Mouse (Mus musculus) brain, embryonic 18.5 days (tissue): Measurements from ENCODE around the gene Carmil1.

Experiments
- DNase-seq: peaks from one replicate; pipeline ENCODE4 v3.0.0-alpha.2; 2012; ENCODE audit warnings: low read depth, low spot score

Gene Carmil1

DNA sequence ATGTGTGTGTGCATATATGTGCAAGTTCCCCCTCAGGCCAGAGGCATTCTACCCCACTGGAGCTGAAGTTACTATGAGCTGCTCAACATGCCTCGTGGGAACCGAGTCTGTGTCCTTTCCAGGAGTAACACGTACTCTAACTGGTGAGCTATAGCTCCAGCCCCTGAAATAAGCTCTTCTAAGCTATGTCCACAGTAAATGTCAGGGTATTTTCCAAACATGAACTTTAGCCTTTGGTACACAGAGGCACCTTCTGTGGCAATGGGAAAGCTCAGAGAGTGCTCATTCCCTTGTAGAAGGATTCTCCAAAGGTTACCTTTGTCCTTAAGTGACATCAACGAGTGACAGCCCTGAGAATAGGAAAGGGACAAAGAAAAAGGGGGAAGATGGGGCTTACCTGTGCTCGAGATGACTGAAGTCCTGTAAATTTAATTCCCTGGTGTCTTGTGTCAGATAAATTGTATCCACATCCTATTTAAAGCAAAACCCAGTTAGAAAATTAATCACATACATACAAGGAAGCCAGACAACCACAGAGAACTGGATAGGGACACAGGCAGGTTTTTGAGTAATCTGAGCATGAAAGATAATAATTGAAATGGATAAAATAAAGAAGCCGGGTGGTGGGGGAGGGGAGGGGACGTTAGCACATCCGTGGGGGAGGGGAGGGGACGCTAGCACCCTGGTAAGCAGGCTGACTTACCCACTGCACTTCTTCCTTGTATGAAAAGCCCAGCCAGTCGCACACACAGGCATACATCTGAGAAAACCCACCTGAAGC lies 126.1 kb downstream of the Carmil1 start:
- DNase-seq, result no peak

DNA sequence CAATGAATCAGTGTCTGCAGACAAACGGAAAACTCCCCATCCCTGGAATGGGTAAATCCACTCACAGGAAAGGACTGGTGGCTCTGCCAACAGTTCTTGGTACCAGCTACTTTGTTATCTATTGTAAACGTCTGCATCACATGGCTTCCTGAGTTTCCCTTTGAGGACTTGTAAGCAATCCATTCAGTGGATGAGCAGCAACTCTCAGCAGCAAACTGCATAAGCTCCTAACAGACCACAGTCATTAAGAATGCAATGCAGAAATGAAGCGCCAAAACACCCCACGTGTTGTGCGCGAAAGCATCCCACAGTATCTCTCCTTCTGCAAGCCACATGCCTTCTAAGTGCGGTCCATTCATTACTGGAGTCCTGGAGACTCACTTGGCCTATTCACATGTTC lies 128.0 kb downstream of the Carmil1 start:
- DNase-seq, result no peak

DNA sequence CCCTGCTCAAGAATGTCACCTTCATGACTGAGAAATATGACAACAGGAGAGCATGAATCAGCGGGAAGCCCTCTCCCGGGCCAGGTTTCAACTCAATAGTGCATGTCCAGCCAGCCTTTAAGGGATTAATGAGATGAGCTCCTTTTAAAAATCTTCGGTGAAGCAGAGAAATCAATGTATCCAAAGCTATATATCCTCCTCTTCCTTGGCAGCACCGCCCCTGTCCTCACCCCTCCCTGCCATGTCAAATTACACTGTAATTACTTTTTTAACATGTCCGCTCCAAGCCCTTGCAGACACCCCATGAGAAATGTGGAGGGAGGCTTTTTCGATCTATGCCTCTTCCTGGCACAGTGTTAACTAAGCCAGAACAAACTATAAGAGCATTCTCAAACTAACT lies 129.3 kb downstream of the Carmil1 start:
- DNase-seq, result no peak

DNA sequence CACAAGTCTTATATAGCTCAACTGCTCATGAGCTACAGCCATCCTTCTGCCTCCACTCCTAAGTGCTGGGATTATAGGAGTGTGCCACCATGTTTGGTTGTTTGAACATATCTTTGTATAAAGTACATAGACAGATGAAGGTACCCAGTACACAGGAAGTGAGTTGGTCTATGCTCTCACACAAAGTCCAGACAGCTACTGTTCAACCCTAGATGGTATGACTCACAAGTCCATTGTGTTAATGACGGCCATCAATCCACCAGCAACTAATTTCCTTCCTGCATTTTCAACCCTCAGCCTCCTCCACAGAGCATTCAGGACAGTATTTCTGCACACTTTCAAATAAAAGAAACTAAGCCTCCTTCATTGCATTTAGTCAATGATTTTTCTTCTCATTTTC lies 132.0 kb downstream of the Carmil1 start:
- DNase-seq, result no peak

DNA sequence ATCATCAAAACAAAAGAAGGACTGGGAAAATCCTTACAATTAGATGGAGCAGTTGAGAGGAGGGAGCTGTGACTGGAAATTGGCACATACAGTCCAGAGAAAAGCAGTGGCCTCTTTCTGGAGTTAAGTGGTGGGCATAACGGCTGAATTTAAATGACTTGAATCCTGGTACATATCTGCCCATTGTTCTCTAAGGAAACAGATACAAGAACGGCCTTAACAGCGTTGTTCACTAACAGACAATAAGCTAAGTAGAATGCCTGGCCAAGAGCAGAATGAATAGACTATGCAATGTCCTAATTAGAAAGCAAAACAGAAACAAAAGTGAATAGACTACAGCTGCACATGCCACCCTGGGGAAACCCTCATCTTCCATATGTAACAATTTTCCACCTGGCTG lies 133.6 kb downstream of the Carmil1 start:
- no peak for DNase-seq

DNA sequence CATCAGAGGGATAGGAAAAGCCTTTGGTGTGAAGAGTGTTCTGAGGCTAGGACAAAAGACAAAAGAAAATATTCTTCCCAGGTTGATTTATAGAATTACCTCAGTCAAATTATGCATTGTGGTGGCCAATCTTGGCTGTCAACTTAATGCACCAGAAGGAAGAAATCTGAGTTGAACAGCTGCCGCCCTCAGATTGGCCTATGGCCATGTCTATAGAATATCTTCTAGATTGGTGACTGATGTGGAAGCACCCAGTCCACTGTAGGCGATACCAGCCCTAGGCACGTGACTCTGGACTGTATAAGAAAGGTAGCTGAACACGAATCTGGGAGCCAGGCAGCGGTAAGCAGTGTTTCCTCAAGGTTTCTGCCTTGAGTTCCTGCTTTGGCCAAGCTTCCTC lies 134.1 kb downstream of the Carmil1 start:
- DNase-seq, result no peak

DNA sequence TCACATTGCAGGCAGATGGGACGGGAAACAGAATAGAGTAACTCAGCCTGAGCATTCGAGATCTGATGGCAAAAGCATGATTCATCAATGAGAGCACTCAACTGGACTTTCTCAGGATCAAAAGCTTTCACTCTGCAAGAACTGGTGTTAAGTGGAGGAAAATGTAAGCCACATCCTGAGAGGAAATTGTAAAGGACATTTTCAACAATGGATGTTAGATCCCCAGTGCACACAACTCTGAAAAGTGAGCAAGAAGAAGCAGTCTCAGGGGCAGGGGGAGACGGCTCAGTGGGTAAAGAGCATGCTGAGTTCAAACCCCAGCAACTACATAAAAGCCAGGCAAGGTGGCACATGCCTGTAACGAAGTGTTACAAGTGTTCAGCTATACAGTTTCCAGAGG lies 135.7 kb downstream of the Carmil1 start:
- no peak for DNase-seq

DNA sequence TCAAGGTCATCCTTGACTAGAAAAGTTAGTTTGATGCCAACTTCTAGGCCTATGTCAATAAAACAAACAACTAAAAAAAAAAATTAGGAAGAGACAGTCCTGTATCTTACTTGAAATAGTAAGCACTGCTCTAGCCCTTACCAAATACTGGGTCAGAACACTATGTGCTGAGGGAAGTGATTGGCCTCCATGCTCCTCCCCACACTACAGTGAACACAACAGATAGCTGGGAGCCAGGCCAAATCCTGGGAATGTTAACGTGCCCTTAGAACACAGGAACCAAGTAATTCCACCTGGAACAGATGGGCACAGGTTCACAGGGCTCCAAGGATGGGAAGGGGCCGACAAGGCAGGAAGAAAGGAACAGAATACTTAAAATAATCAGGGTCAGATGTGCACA lies 136.5 kb downstream of the Carmil1 start:
- DNase-seq, result no peak

DNA sequence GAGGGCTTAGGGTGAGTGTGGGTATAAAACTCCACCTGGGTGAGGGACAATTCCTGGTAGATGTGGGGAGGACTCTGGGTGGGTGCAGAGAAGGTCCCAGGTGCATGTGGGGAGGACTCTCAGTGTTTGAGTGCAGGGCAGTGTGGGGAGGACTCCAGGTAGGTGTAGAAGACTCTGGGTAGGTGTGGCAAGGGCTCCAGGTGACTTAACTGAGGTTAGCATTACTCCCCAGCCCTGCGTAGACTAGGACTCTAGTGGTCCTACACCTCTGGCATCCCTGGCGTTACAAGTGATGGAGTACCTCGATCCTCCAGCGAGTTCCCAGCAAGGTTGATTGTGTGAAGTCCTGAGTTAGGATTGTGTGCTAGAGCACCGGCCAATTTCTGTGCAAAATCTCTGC lies 143.8 kb downstream of the Carmil1 start:
- DNase-seq, result no peak

DNA sequence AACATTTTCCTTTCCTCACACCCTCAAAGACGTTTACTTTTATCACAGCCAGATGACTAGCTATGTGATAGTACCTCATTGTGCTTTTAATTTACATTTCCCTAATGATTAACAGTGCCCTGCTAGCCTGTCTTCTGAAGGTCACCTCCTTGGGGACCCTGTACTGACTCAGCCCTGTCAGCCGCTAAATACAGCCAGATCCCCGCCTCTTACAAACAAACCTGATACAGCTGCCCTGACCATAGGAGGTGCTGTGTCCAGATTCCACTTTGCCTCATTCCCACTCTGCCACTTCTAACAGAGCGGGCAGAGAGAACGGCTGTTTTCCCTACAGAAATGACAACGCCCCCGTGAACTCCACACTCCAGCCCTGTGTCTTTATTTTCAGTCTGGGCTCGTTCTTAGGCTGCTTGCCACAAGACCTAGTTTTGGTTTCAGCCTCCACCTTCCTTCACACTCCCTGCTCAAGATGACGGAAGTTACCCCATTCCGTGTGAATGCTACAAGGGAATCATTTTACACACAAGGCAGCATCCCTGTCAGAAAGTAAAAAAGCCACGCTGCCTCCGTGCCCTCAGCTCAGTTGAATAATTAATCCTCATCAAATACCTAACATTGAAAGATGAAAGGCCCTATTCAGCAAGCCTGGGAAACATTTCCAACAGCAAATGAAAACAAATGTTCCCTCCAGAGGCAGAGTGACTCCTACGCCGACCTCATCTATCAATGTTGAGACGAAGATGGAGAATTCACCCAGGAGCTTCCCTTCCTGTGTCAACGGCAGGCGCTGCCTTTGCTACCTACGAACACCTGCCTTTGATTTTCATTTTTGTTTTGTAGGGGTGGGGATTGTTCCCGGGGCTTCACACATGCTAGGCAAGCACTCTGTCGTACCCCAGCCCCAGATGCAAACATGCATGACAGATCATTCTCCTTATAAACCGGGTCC lies 145.0 kb downstream of the Carmil1 start:
- DNase-seq, result no peak

DNA sequence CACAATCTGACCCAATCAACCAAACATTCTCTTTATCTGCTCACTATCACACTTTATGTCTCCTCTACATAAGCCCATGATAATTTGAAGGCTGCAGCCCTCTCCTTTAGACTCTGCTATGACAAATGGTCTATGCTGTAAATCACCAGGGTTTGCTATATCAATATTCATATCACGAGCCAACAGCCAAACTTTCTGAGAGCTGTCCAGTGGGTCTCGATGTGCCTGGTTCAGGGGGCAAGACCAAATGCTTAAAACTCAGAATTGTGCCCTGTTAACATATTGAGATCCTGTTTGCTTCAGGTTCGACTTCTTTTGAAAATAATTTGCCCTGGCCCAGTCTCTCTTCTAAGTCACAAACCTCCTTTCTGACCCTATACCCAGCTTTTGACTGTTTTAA lies 147.7 kb downstream of the Carmil1 start:
- no peak for DNase-seq

DNA sequence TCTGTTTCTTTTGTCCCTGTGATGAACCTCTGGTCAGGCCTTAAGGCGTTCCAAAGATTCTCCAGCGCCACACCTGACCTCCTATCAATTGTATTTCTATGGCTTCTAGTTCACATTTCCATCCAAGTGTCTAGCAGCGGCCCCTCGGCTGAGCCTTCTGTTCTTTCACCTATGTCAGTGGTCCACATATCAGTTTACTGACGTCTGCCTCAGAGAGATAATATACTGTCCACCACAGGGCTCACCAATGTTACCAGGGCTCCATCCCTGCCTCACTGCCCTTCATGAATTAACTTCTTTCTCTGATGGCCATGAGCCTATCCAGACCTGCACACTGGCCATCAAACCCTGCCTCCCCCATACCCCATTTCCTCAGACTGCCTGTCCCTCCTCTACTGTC lies 149.3 kb downstream of the Carmil1 start:
- no peak for DNase-seq

DNA sequence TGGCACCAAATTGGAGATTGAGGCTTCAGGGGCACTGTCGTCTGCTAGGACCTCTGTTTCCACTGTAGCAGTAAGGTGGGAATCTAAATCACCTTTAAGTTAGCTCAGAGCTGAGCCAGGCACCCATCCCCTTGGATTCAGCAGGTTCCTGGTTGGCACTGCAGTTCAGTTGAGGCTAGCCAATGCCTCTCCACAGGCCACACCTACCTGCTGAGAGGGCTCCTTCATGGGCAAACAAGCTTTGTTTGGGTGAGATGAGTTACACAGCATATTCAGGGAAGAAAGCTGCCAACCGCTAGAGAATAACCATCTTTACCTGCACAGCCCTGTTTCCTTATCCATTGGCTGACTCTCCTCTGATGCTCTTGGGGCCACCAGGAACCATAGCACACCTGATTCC lies 149.9 kb downstream of the Carmil1 start:
- DNase-seq, result no peak

DNA sequence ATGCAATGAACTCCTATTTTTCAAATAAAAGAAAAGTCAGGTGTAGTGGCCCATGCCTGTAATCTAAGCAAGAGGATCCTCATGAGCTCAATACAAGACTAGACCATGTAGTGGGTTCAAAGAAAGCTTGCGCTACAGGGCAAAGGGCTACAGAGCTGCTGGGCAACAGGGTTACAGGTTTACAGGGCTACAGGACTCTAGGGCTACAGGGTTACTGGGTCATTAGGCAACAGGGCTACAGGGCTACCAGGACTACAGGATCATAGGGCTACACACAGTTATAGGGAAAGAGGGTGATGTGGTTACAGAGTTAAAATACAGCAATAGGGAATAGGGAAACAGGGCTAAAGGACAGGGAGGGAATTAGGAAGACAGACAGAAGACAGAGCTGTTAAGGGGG lies 151.9 kb downstream of the Carmil1 start:
- DNase-seq, result no peak

DNA sequence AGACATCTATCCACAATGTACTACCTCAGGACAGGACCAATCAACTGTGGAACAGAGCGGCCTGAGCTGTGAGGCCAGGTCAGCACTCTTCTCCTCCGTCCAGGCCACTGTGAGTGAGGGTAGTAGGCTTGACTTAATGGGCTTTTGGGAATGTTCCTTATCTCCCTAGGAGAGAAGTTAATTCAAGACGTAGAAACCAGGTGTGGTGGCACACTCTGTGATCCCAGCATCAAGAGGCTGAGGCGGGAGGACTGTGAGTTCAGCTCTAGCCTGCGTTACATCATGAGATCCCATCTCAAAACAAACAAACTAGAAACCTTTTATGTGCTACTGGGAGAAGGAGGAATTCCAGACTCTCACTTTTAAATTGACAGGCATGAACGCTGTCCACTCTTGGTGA lies 154.7 kb downstream of the Carmil1 start:
- no peak for DNase-seq

DNA sequence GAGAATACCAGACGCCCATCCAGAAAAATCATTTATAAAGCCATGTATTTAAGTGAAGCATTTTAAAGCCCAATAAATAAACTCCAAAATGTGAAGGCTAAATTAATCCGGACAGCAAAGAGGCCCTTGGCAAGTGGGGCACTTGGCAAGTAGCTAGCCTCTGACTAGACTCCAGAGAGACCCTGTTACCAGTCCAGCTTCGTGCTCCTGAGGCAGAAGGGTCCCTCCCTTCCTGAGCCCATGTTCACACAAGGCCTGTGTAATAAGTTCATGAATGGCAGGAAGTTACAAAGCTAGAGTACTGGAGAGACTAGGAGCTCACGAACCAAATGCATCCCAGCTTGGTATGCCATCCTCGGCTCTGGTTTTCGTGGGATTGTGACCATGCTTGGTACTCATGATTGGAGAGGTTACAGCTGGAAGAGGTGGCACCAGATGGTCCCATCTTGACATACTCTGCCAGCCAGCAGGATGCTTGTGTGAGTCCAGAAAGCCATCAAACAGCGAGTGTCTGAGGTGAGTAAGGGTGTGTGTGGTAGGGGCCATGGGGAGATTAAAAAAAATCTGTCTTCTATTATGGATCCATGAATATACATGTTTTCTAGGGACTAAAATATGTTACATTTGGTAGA lies 163.3 kb downstream of the Carmil1 start:
- DNase-seq, result no peak

DNA sequence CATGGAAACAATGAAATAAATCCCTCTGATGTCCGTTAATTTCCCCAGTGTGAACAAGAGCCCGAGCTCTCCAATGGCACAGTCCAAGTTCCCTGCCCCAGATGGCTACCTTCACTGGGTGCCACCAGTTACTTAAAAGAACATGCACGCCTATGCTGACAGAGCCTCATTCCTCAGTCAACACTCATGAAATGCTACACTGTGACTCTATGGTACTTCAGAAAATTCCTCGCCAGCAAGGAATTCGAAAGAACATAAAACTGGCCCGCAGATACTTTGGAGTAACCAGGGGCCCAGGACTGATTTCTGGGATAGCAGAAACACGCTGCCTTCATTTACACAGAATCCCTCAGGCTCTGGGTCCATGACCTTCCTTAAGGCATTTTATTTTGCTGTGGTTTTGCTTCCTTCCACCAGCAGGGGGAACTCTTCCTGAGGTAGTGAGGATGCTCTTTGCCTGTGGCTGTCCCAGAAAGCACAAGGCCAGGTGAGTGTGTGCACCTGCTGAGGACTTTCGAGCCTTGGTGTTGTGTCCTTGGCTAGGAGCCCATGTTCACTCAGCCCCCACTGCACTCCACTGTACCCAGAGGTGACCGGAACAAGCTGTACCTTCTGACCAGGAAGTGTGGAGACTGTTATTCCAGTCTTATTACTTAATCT lies 167.8 kb downstream of the Carmil1 start:
- DNase-seq, result no peak

DNA sequence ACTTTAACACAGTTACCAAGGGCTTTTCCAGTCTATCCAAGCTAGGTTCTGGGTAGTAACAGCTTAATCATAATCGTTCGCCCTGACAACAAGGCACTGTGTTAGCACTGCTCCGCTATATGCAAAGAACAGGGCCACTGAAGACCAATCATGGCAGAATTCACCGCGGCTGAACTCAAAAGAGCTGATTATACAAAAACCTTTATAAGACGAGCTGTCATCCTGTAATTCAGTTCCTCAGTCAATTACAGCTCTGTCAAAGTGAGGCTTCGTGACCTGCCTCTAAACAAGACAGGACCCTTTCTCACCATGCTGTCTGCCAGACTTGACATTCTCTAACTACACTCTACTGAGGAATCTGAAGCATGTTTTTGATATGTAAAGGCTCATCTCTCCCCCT lies 170.3 kb downstream of the Carmil1 start:
- DNase-seq, result no peak

DNA sequence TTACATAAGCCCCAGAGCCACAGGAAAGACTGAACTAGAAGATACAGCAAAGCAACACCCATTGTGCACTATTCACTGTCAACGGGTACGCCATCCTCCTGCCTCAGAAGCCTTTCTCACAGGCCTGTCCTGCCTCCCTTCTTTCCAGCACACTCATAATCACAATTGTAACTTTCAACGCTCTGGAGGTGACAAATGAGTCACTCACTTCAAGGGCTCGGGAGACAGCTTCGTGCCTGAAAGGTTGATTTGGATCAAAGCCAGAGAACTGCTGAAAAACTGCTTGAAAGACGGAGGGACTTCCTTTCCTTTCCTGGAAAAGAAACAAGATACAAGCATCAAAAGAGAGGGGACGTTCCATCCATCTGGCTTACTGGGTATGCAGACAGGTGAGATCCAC lies 172.3 kb downstream of the Carmil1 start:
- no peak for DNase-seq

DNA sequence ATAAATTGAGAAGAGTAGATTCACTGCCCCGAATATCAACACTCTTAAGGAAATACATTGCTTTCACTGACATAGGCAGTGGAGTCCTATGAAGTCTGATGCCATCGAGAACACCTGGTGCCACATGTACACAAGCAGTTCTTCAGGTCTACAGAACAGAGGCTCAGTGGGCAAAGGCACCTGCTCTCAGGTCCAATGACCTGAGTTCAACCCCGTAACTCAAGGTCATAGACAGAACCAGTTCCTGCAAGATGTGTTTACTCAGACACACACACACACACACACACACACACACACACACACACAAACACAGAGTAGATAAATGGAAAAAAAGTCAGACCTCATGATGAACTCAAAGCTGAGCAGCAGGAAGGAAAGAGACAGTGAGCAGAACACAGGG lies 173.5 kb downstream of the Carmil1 start:
- no peak for DNase-seq

DNA sequence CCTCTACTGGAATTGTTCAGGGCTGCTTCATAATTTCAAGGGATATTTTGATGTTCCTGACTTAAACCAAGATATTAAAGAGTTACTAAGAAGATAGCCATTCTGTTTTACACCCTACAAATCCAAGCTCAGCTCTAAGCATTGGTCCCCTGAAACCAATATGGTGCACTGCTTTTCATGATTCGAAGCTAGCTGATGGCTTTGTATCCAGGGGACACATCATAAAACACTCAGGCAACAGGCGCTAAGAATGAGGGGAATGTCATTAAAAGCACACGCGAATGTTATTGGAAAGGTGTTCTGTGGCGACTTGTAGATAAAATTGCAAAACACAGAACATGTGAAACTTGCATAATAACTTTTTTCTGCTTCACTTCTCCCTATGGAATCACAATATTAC lies 174.8 kb downstream of the Carmil1 start:
- no peak for DNase-seq

DNA sequence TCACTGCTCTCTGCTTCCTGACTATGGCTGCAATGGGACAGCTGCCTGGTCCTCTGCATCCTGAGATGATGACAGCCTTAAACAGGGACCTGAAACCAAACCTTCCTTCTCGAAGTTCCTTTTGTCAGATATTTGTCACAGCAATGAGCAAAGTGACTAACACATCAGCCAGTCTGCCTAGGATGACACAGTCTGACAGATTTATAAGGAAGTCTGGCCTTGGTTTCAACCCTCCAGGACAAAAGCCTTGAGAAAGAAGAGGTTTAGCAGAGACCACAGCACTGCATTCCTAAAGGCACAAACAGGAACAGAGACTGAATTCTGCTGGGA lies 175.3 kb downstream of the Carmil1 start:
- no peak for DNase-seq
